16 mouse cellular contexts compared by ENCODE assay signal in genomic region chr4:97491248-97491804, GRCm38 (mm10).
"Had no signal": no experiment of that assay in that cellular context is flagged by ENCODE, and none has a peak within 500 bp of the region (broad histone marks: within the 10 kb centered on the region; RNA-seq: fewer than 3 reads in every experiment).

No protein-coding gene starts in this region.

- H3K27ac ChIP-seq: hindbrain, embryonic 15.5 days; kidney, embryonic 15.5 days; limb, embryonic 13.5 days; macrophage; midbrain, embryonic 15.5 days had no signal

- ATAC-seq: inflammation-experienced regulatory T-cells, adult 6 months; midbrain, embryonic 15.5 days had no signal

- H3K4me3 ChIP-seq: hindbrain, embryonic 15.5 days; kidney, embryonic 15.5 days; limb, embryonic 13.5 days; megakaryocyte, embryonic 14.5 days; midbrain, embryonic 15.5 days had no signal

- H3K27me3 ChIP-seq: hindbrain, embryonic 15.5 days; kidney, embryonic 15.5 days; limb, embryonic 13.5 days; megakaryocyte, embryonic 14.5 days; midbrain, embryonic 15.5 days had no signal

- H3K4me1 ChIP-seq: megakaryocyte, embryonic 14.5 days; midbrain, embryonic 15.5 days had no signal

- H3K9ac ChIP-seq: hindbrain, embryonic 15.5 days; kidney, embryonic 15.5 days; limb, embryonic 13.5 days; midbrain, embryonic 15.5 days had no signal

- H3K36me3 ChIP-seq: hindbrain, embryonic 15.5 days; kidney, embryonic 15.5 days; limb, embryonic 13.5 days; midbrain, embryonic 15.5 days had no signal

- H3K4me2 ChIP-seq: hindbrain, embryonic 15.5 days; kidney, embryonic 15.5 days; limb, embryonic 13.5 days; midbrain, embryonic 11.5 days; midbrain, embryonic 15.5 days had no signal

- DNase-seq: kidney, adult 2 months; kidney, postnatal 14 days; left cerebral cortex, postnatal 4 days; lung, adult 2 months; lung, postnatal 10 days; right cerebral cortex, adult 18-20 months; thymus, adult 18-20 months; thymus, postnatal 14 days had no signal

- H3K9me3 ChIP-seq: hindbrain, embryonic 15.5 days; kidney, embryonic 15.5 days; limb, embryonic 13.5 days; megakaryocyte, embryonic 14.5 days; midbrain, embryonic 15.5 days had no signal
